Mouse (Mus musculus) bone marrow, adult 2 months (tissue): ENCODE measurements around the gene Sbk2.

Experiments
- CTCF ChIP-seq: fragments of 200-500 bp; IDR thresholded peaks from 2 replicates; pipeline ENCODE4 v1.5.1; 2011; ENCODE audit warnings: low read length, control low read depth; ENCODE audit not compliant: control insufficient read depth, insufficient read depth
- POLR2A ChIP-seq: fragments of 200-500 bp; IDR thresholded peaks from 2 replicates; pipeline ENCODE4 v1.6.1; 2011; ENCODE audit warnings: low read depth, mild to moderate bottlenecking, control low read depth, low read length, borderline replicate concordance; ENCODE audit not compliant: control insufficient read depth

- TF ChIP-seq POLR2A (no peak), CTCF (no peak)
Measured at GRCm38 (mm10) chr7:4947855-4948254, 16.4 kb downstream of the Sbk2 start.
